Mouse (Mus musculus): ENCODE data around the gene C3ar1. TPM values are rescaled to one million over a fixed set of nuclear protein-coding genes. Genes with fewer than 3 reads are reported as not detected.

C3ar1 gene
- 0.89 and 1.1 TPM in 2 replicates for polyA plus RNA-seq (2016; fragmentation: Nextera tagmentation; extraction: Ambion mirVana)

GRCm38 (mm10) chr6:122855955-122856354 lies at the start of gene C3ar1:
TSS of gene C3ar1 (minus strand) at chr6:122856161.
- Histone ChIP-seq H3K27ac (no peak within 1 kb of the TSS), H3K27me3 (ENCODE audit: poor library complexity, severe bottlenecking) (no peaks in the 10 kb centered on the region), H3K4me1 (no peaks in the 10 kb centered on the region), H3K36me3 (replicated peaks) (no peaks in the 10 kb centered on the region), H3K4me3 (no peak within 1 kb of the TSS), H3K9me3 (no peaks in the 10 kb centered on the region)
- 78% methylated on average over 7 of the region's 7 CpGs for WGBS
- DNase-seq (ENCODE audit: extremely low spot score, low spot score), result no peak

- H3K36me3 ChIP-seq (replicated peaks), result peaks cover 36% of the 10 kb centered on the region
- H3K27me3 ChIP-seq (ENCODE audit: poor library complexity, severe bottlenecking), result no peaks in the 10 kb centered on the region
- H3K27ac ChIP-seq, result no peak overlapping the region
- DNase-seq (ENCODE audit: extremely low spot score, low spot score), result peak; percentile 40
- 21% methylated on average over 2 of the region's 2 CpGs for WGBS
- no peak overlapping the region for H3K4me3 ChIP-seq
- H3K9me3 ChIP-seq, result no peaks in the 10 kb centered on the region
- H3K4me1 ChIP-seq, result no peaks in the 10 kb centered on the region
These were observed 36.6 kb upstream of the C3ar1 start for GRCm38 (mm10) chr6:122892442-122893049.

- 87% methylated on average over 2 of the region's 2 CpGs for WGBS
These were observed 33.6 kb upstream of the C3ar1 start for GRCm38 (mm10) chr6:122889599-122889998.

GRCm38 (mm10) chr6:122883603-122884002 lies 27.6 kb upstream of the C3ar1 start:
- peaks cover 99% of the 10 kb centered on the region for H3K36me3 ChIP-seq (replicated peaks)
- H3K27me3 ChIP-seq (ENCODE audit: poor library complexity, severe bottlenecking), result no peaks in the 10 kb centered on the region
- no peaks in the 10 kb centered on the region for H3K9me3 ChIP-seq
- H3K4me1 ChIP-seq, result no peaks in the 10 kb centered on the region
- 96% methylated on average over 9 of the region's 9 CpGs for WGBS
- H3K27ac ChIP-seq, result no peak overlapping the region
- H3K4me3 ChIP-seq, result no peak overlapping the region
- DNase-seq (ENCODE audit: extremely low spot score, low spot score), result no peak

More at GRCm38 (mm10) chr6:122889599-122889998, 33.6 kb upstream of the C3ar1 start:
- DNase-seq (ENCODE audit: extremely low spot score, low spot score), result no peak
- peaks cover 62% of the 10 kb centered on the region for H3K36me3 ChIP-seq (replicated peaks)
- no peaks in the 10 kb centered on the region for H3K4me1 ChIP-seq
- no peaks in the 10 kb centered on the region for H3K9me3 ChIP-seq
- H3K27ac ChIP-seq, result no peak overlapping the region
- H3K4me3 ChIP-seq, result no peak overlapping the region
- no peaks in the 10 kb centered on the region for H3K27me3 ChIP-seq (ENCODE audit: poor library complexity, severe bottlenecking)

GRCm38 (mm10) chr6:122881287-122881686 lies 25.3 kb upstream of the C3ar1 start:
- Histone ChIP-seq H3K27me3 (ENCODE audit: poor library complexity, severe bottlenecking) (no peaks in the 10 kb centered on the region), H3K4me1 (no peaks in the 10 kb centered on the region), H3K9me3 (no peaks in the 10 kb centered on the region), H3K27ac (no peak overlapping the region), H3K4me3 (no peak overlapping the region), H3K36me3 (replicated peaks) (peaks cover 94% of the 10 kb centered on the region)
- no peak for DNase-seq (ENCODE audit: extremely low spot score, low spot score)
- WGBS, result 95% methylated on average over 12 of the region's 12 CpGs

- no peak overlapping the region for H3K4me3 ChIP-seq
- H3K36me3 ChIP-seq (replicated peaks), result peaks cover 84% of the 10 kb centered on the region
- no peaks in the 10 kb centered on the region for H3K9me3 ChIP-seq
- H3K27me3 ChIP-seq (ENCODE audit: poor library complexity, severe bottlenecking), result no peaks in the 10 kb centered on the region
- H3K27ac ChIP-seq, result no peak overlapping the region
- peaks cover 12% of the 10 kb centered on the region for H3K4me1 ChIP-seq
- WGBS, result 93% methylated on average over 7 of the region's 7 CpGs
- no peak for DNase-seq (ENCODE audit: extremely low spot score, low spot score)
These were observed 24.0 kb upstream of the C3ar1 start for GRCm38 (mm10) chr6:122879781-122880505.

GRCm38 (mm10) chr6:122879141-122879735 lies 23.3 kb upstream of the C3ar1 start:
- H3K36me3 ChIP-seq (replicated peaks), result peaks cover 77% of the 10 kb centered on the region

GRCm38 (mm10) chr6:122874720-122875389 lies 18.9 kb upstream of the C3ar1 start:
- under 1% methylated on average over 31 of the region's 31 CpGs for WGBS
- Histone ChIP-seq H3K4me3 (peak overlapping the region; percentile 88), H3K9me3 (no peaks in the 10 kb centered on the region), H3K4me1 (peaks cover 12% of the 10 kb centered on the region), H3K27me3 (ENCODE audit: poor library complexity, severe bottlenecking) (0 out of 2 replicates have a peak, but pooled peaks cover 3% of the 10 kb centered on the region), H3K36me3 (replicated peaks) (peaks cover 33% of the 10 kb centered on the region), H3K27ac (peak overlapping the region; percentile 93)
- DNase-seq (ENCODE audit: extremely low spot score, low spot score), result no peak

More at GRCm38 (mm10) chr6:122879141-122879735, 23.3 kb upstream of the C3ar1 start:
- DNase-seq (ENCODE audit: extremely low spot score, low spot score), result no peak
- 91% methylated on average over 7 of the region's 7 CpGs for WGBS
- Histone ChIP-seq H3K4me3 (no peak overlapping the region), H3K4me1 (peaks cover 12% of the 10 kb centered on the region), H3K9me3 (no peaks in the 10 kb centered on the region), H3K27ac (no peak overlapping the region), H3K27me3 (ENCODE audit: poor library complexity, severe bottlenecking) (no peaks in the 10 kb centered on the region)

- H3K9me3 ChIP-seq, result no peaks in the 10 kb centered on the region
- peak within 1 kb of the TSS; percentile 93 for H3K27ac ChIP-seq
- H3K4me3 ChIP-seq, result peak within 1 kb of the TSS; percentile 88
- WGBS, result 7% methylated on average over 43 of the region's 43 CpGs
- DNase-seq (ENCODE audit: extremely low spot score, low spot score), result peak; percentile 96
- peaks cover 26% of the 10 kb centered on the region for H3K36me3 ChIP-seq (replicated peaks)
- peaks cover 12% of the 10 kb centered on the region for H3K4me1 ChIP-seq
- H3K27me3 ChIP-seq (ENCODE audit: poor library complexity, severe bottlenecking), result 0 out of 2 replicates have a peak, but pooled peaks cover 3% of the 10 kb centered on the region
These were observed 18.1 kb upstream of the C3ar1 start, which contains the start of gene Necap1 for GRCm38 (mm10) chr6:122873871-122874719. TSS of gene Necap1 (plus strand) at chr6:122874474.

GRCm38 (mm10) chr6:122872800-122873199 lies 16.8 kb upstream of the C3ar1 start:
- no peak for DNase-seq (ENCODE audit: extremely low spot score, low spot score)
- 97% methylated on average over 5 of the region's 5 CpGs for WGBS
- H3K4me3 ChIP-seq, result no peak overlapping the region

GRCm38 (mm10) chr6:122869846-122870245 lies 13.9 kb upstream of the C3ar1 start:
- Histone ChIP-seq H3K4me3 (no peak overlapping the region), H3K9me3 (no peaks in the 10 kb centered on the region), H3K27me3 (ENCODE audit: poor library complexity, severe bottlenecking) (0 out of 2 replicates have a peak, but pooled peaks cover 3% of the 10 kb centered on the region), H3K27ac (no peak overlapping the region), H3K4me1 (no peaks in the 10 kb centered on the region), H3K36me3 (replicated peaks) (no peaks in the 10 kb centered on the region)
- DNase-seq (ENCODE audit: extremely low spot score, low spot score), result no peak
- 86% methylated on average over 11 of the region's 11 CpGs for WGBS

More at GRCm38 (mm10) chr6:122872800-122873199, 16.8 kb upstream of the C3ar1 start:
- no peak overlapping the region for H3K27ac ChIP-seq
- H3K27me3 ChIP-seq (ENCODE audit: poor library complexity, severe bottlenecking), result 0 out of 2 replicates have a peak, but pooled peaks cover 3% of the 10 kb centered on the region
- peaks cover 12% of the 10 kb centered on the region for H3K4me1 ChIP-seq
- no peaks in the 10 kb centered on the region for H3K9me3 ChIP-seq
- H3K36me3 ChIP-seq (replicated peaks), result peaks cover 13% of the 10 kb centered on the region

GRCm38 (mm10) chr6:122867914-122868313 lies 12.0 kb upstream of the C3ar1 start:
- H3K36me3 ChIP-seq (replicated peaks), result no peaks in the 10 kb centered on the region

More at GRCm38 (mm10) chr6:122867914-122868313, 12.0 kb upstream of the C3ar1 start:
- 66% methylated on average over 4 of the region's 4 CpGs for WGBS
- H3K27me3 ChIP-seq (ENCODE audit: poor library complexity, severe bottlenecking), result 0 out of 2 replicates have a peak, but pooled peaks cover 3% of the 10 kb centered on the region
- no peak overlapping the region for H3K27ac ChIP-seq
- no peak for DNase-seq (ENCODE audit: extremely low spot score, low spot score)
- no peak overlapping the region for H3K4me3 ChIP-seq
- H3K4me1 ChIP-seq, result no peaks in the 10 kb centered on the region
- no peaks in the 10 kb centered on the region for H3K9me3 ChIP-seq
